Mouse (Mus musculus): ENCODE data around the gene Iffo1. TPM values are rescaled to one million over a fixed set of nuclear protein-coding genes. Genes with fewer than 3 reads are reported as not detected.

Gene Iffo1
- polyA plus RNA-seq, 1 experiment from 2014 or later = 10.3 TPM

DNA sequence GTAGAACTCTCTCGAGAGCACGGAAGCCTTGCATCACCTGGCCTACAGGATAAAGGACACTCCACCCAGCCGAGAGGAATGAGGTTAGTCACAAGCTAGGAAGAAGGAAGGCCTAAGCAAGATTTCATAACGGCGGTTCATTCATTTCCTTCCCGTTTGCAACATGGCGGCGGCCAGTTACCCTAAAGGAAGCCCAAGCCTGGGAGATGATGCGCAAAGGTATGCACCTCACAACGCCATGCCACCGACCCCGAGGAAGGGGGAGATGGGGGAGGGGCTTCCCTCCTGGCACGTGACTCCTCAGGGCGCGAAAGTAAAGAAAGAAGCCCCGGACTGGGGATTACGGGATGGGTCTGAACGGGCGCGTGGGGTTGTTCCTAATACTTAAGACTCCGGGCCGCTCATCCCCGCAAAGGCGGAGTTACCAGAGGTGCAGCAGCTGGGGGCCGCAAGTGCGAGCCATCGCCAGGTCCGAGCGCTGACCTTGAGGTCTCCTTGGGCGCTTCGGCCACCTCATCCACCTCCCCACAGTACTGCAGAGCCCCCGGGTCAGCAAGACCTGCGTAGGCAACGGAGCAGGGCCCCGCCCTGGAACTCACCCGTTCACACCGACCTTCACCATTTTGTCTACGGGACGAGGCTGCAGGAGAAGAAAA is 19.8 kb downstream of the Iffo1 start:
- peak overlapping the region; percentile 90 for H3K4me3 ChIP-seq (ENCODE audit: low read depth, low read length)
- peak overlapping the region; percentile 83 for H3K4me2 ChIP-seq (ENCODE audit: low read depth, low read length)
- peak overlapping the region; percentile 98 for H3K9ac ChIP-seq (replicated peaks; ENCODE audit: low read length)
- under 1% methylated on average over 39 of the region's 39 CpGs for WGBS
- no peaks in the 10 kb centered on the region for H3K9me3 ChIP-seq (replicated peaks; ENCODE audit: control insufficient read depth, low read length)
- peaks cover 14% of the 10 kb centered on the region for H3K36me3 ChIP-seq (replicated peaks; ENCODE audit: control insufficient read depth, insufficient read depth, low read depth, low read length)
- peaks cover 13% of the 10 kb centered on the region for H3K4me1 ChIP-seq (ENCODE audit: control insufficient read depth, insufficient read depth, low read length)
- ATAC-seq (replicated peaks; ENCODE audit: insufficient number of reproducible peaks, low FRiP score, low TSS enrichment, low read depth) (peak; percentile 14), DNase-seq (ENCODE audit: low spot score) (peak; percentile 89)
- peak overlapping the region; percentile 87 for H3K27ac ChIP-seq (replicated peaks; ENCODE audit: low read depth, low read length)
- H3K27me3 ChIP-seq (ENCODE audit: control insufficient read depth, insufficient read depth, low read length) = no peaks in the 10 kb centered on the region

DNA sequence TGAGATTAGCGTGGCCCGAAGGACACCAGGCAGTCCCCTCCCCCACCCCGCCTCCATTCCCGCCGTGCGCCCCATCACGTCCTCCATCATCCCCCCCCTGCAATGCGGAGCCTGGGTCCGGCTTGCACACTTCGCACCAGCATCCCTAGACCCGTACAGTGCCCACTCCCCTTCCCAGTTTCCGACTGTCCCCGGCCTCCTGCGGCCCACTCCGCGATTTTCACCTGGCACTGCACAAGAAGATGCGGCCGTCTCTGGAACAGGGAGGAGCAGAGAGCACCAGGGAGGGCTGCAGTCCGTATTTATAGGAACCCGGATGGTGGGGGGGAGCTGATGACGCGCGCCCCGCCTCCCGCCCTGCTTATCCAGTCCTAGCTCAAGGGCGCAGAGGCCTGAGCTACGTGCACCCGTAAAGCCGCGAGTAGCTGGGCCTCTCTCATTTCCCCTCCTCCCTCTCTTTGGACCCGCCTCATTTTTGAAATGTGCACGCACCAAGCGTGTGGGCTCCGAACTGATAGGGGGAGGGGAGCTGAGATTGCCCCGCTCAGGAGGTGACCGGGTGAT is 20.4 kb downstream of the Iffo1 start:
- peak overlapping the region; percentile 90 for H3K4me3 ChIP-seq (ENCODE audit: low read depth, low read length)
- H3K27me3 ChIP-seq (ENCODE audit: control insufficient read depth, insufficient read depth, low read length) = no peaks in the 10 kb centered on the region
- WGBS = 0% methylated on average over 36 of the region's 36 CpGs
- H3K36me3 ChIP-seq (replicated peaks; ENCODE audit: control insufficient read depth, insufficient read depth, low read depth, low read length) = peaks cover 20% of the 10 kb centered on the region
- H3K4me1 ChIP-seq (ENCODE audit: control insufficient read depth, insufficient read depth, low read length) = peaks cover 13% of the 10 kb centered on the region
- H3K27ac ChIP-seq (replicated peaks; ENCODE audit: low read depth, low read length) = peak overlapping the region; percentile 87
- DNase-seq (ENCODE audit: low spot score) = peak; percentile 97
- peak overlapping the region; percentile 83 for H3K4me2 ChIP-seq (ENCODE audit: low read depth, low read length)
- H3K9me3 ChIP-seq (replicated peaks; ENCODE audit: control insufficient read depth, low read length) = no peaks in the 10 kb centered on the region
- peak; percentile 93 for ATAC-seq (replicated peaks; ENCODE audit: insufficient number of reproducible peaks, low FRiP score, low TSS enrichment, low read depth)
- H3K9ac ChIP-seq (replicated peaks; ENCODE audit: low read length) = peak overlapping the region; percentile 98

DNA sequence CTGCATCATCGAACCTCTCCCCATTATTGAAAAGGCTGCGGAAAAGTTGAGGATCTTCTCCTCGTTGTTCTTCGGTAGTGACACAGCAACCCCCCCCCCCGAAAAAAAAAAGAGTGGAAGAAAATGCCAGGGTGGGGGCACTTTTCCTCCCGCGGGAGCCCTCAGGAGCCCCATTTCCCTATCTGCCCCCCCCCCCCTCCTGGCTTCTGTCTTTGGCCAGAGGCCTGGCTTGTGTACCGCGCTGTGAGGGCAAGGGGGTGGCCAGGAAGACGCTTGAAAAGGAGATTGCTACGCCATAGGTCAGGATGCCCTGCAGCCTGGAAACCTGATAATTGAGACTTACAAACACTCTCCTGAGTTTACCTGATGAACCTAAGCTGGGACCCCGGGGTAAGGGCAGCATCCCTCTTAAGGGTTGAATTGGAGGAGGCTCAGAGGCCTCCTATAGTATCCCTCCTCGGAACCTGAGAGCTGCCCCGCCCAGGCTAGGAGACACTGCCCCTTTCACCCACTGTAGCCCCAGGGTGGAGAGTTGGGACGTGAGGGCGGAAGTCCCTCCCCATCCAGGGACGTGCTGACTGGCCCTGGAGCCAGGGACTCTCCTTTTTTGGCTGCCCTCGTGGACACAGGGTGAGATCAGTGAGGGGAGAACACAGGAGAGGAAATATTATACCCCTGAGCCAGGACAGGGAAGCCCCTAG is 21.2 kb downstream of the Iffo1 start, which contains the start of gene Gapdh:
Gapdh (minus strand) TSS at position 417 of the 701 bp plus-strand sequence.
- H3K4me2 ChIP-seq (ENCODE audit: low read depth, low read length) = peak within 1 kb of the TSS; percentile 83
- no peaks in the 10 kb centered on the region for H3K9me3 ChIP-seq (replicated peaks; ENCODE audit: control insufficient read depth, low read length)
- H3K27me3 ChIP-seq (ENCODE audit: control insufficient read depth, insufficient read depth, low read length) = no peaks in the 10 kb centered on the region
- peaks cover 13% of the 10 kb centered on the region for H3K4me1 ChIP-seq (ENCODE audit: control insufficient read depth, insufficient read depth, low read length)
- H3K27ac ChIP-seq (replicated peaks; ENCODE audit: low read depth, low read length) = peak within 1 kb of the TSS; percentile 87
- peak; percentile 40 for ATAC-seq (replicated peaks; ENCODE audit: insufficient number of reproducible peaks, low FRiP score, low TSS enrichment, low read depth)
- peak within 1 kb of the TSS; percentile 90 for H3K4me3 ChIP-seq (ENCODE audit: low read depth, low read length)
- 0% methylated on average over 18 of the region's 18 CpGs for WGBS
- H3K36me3 ChIP-seq (replicated peaks; ENCODE audit: control insufficient read depth, insufficient read depth, low read depth, low read length) = peaks cover 23% of the 10 kb centered on the region
- peak within 1 kb of the TSS; percentile 98 for H3K9ac ChIP-seq (replicated peaks; ENCODE audit: low read length)
- DNase-seq (ENCODE audit: low spot score) = peak; percentile 73

DNA sequence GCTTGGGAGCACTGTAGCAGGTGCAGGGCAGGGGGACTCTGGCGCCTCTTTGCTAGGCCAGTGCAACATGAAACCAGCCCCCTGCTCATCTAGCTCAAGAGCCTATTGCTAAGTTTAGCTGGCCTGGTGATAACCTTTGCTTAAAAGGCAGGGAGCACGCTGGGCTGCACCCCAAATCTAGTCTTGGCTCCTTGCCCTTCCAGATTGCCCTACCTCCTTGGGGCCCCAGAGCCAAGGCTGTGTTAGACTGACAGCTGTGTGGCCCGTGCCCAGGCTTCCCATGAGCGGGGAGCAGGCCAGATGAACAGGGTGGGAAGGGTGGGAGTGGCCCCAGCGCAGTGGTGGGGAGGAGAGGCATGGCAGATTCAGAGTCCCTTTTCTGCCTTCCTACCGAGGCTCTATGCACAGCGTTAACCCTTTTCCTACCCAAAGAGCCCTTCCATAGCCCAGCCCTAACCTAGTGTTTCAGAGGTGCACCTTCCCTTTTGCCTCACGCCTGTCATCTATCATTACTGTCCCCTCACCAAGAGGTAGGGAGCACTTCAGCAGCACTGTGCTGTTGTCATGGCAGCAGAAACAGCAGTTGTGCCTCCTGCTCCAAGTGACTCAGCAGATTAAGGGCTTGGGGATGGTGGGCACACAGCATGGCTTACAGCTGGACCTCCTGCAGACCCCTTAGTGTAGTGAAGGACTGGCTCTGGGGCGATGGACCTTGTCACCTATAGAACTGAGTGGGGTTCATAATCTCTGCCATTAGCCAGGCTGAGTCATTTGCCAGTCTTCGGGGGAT is 22.0 kb downstream of the Iffo1 start:
- H3K4me3 ChIP-seq (ENCODE audit: low read depth, low read length) = peak overlapping the region; percentile 90; the same call in 1 of the 2 replicates
- peak; percentile 36 for DNase-seq (ENCODE audit: low spot score)
- H3K4me2 ChIP-seq (ENCODE audit: low read depth, low read length) = peak overlapping the region; percentile 68
- H3K36me3 ChIP-seq (replicated peaks; ENCODE audit: control insufficient read depth, insufficient read depth, low read depth, low read length) = peaks cover 30% of the 10 kb centered on the region
- peak overlapping the region; percentile 85 for H3K27ac ChIP-seq (replicated peaks; ENCODE audit: low read depth, low read length)
- ATAC-seq (replicated peaks; ENCODE audit: insufficient number of reproducible peaks, low FRiP score, low TSS enrichment, low read depth) = 0 out of 2 replicates have a peak, but pooled peaks have one; percentile 6
- no peaks in the 10 kb centered on the region for H3K27me3 ChIP-seq (ENCODE audit: control insufficient read depth, insufficient read depth, low read length)
- peaks cover 13% of the 10 kb centered on the region for H3K4me1 ChIP-seq (ENCODE audit: control insufficient read depth, insufficient read depth, low read length)
- H3K9me3 ChIP-seq (replicated peaks; ENCODE audit: control insufficient read depth, low read length) = no peaks in the 10 kb centered on the region
- H3K9ac ChIP-seq (replicated peaks; ENCODE audit: low read length) = peak overlapping the region; percentile 22; the same call in 1 of the 2 replicates
- 21% methylated on average over 10 of the region's 10 CpGs for WGBS

- DNase-seq (ENCODE audit: low spot score) (no peak), ATAC-seq (replicated peaks; ENCODE audit: insufficient number of reproducible peaks, low FRiP score, low TSS enrichment, low read depth) (no peak)
- H3K27ac ChIP-seq (replicated peaks; ENCODE audit: low read depth, low read length) = no peak overlapping the region
- H3K4me2 ChIP-seq (ENCODE audit: low read depth, low read length) = no peak overlapping the region
- H3K9me3 ChIP-seq (replicated peaks; ENCODE audit: control insufficient read depth, low read length) = no peaks in the 10 kb centered on the region
- no peak overlapping the region for H3K4me3 ChIP-seq (ENCODE audit: low read depth, low read length)
- H3K27me3 ChIP-seq (ENCODE audit: control insufficient read depth, insufficient read depth, low read length) = no peaks in the 10 kb centered on the region
- no peak overlapping the region for H3K9ac ChIP-seq (replicated peaks; ENCODE audit: low read length)
- peaks cover 40% of the 10 kb centered on the region for H3K36me3 ChIP-seq (replicated peaks; ENCODE audit: control insufficient read depth, insufficient read depth, low read depth, low read length)
- WGBS = 89% methylated on average over 14 of the region's 14 CpGs
- peaks cover 13% of the 10 kb centered on the region for H3K4me1 ChIP-seq (ENCODE audit: control insufficient read depth, insufficient read depth, low read length)
Observed at GRCm38 (mm10) chr6:125168086-125168485, 23.0 kb downstream of the Iffo1 start.

GRCm38 (mm10) chr6:125170194-125170593 is 25.2 kb downstream of the Iffo1 start:
- Histone ChIP-seq H3K27ac (replicated peaks; ENCODE audit: low read depth, low read length) (no peak overlapping the region), H3K4me1 (ENCODE audit: control insufficient read depth, insufficient read depth, low read length) (peaks cover 11% of the 10 kb centered on the region), H3K9me3 (replicated peaks; ENCODE audit: control insufficient read depth, low read length) (no peaks in the 10 kb centered on the region), H3K36me3 (replicated peaks; ENCODE audit: control insufficient read depth, insufficient read depth, low read depth, low read length) (peaks cover 55% of the 10 kb centered on the region), H3K27me3 (ENCODE audit: control insufficient read depth, insufficient read depth, low read length) (no peaks in the 10 kb centered on the region), H3K4me2 (ENCODE audit: low read depth, low read length) (no peak overlapping the region), H3K4me3 (ENCODE audit: low read depth, low read length) (no peak overlapping the region), H3K9ac (replicated peaks; ENCODE audit: low read length) (no peak overlapping the region)
- DNase-seq (ENCODE audit: low spot score) = no peak
- no peak for ATAC-seq (replicated peaks; ENCODE audit: insufficient number of reproducible peaks, low FRiP score, low TSS enrichment, low read depth)
- 90% methylated on average over 6 of the region's 6 CpGs for WGBS

- WGBS = 85% methylated on average over 2 of the region's 2 CpGs
- Histone ChIP-seq H3K9me3 (replicated peaks; ENCODE audit: control insufficient read depth, low read length) (no peaks in the 10 kb centered on the region), H3K27me3 (ENCODE audit: control insufficient read depth, insufficient read depth, low read length) (no peaks in the 10 kb centered on the region), H3K4me2 (ENCODE audit: low read depth, low read length) (no peak overlapping the region), H3K27ac (replicated peaks; ENCODE audit: low read depth, low read length) (no peak overlapping the region), H3K9ac (replicated peaks; ENCODE audit: low read length) (no peak overlapping the region), H3K4me3 (ENCODE audit: low read depth, low read length) (no peak overlapping the region), H3K36me3 (replicated peaks; ENCODE audit: control insufficient read depth, insufficient read depth, low read depth, low read length) (peaks cover 67% of the 10 kb centered on the region), H3K4me1 (ENCODE audit: control insufficient read depth, insufficient read depth, low read length) (peaks cover 4% of the 10 kb centered on the region; the same call in 1 of the 2 replicates)
- ATAC-seq (replicated peaks; ENCODE audit: insufficient number of reproducible peaks, low FRiP score, low TSS enrichment, low read depth) (no peak), DNase-seq (ENCODE audit: low spot score) (no peak)
Observed at GRCm38 (mm10) chr6:125172474-125172873, 27.4 kb downstream of the Iffo1 start.
